Mouse (Mus musculus) layer of hippocampus, adult 2 months (tissue): ENCODE results near the gene Gabarapl2. TPM values are rescaled to one million over a fixed set of nuclear protein-coding genes. Genes with fewer than 3 reads are reported as not detected.
"Not testable (repeated sequence)": the region's sequence is repeated elsewhere in the genome, so short reads cannot be mapped to it uniquely, and the experiment has no call there.

Experiments used
- DNase-seq, 2 experiments: peaks; one replicate each; pipeline ENCODE4 v3.0.0; 2022; ENCODE audit warnings: low spot score in 2 of 2
- H3K27ac ChIP-seq: fragments of 200-600 bp; 2 replicates; pipeline ENCODE4 v1.8.1; 2022
- H3K4me3 ChIP-seq: fragments of 200-600 bp; 2 replicates; pipeline ENCODE4 v1.8.1; 2022; ENCODE audit warnings: mild to moderate bottlenecking
- CTCF ChIP-seq: fragments of 200-600 bp; conservative IDR thresholded peaks from 2 replicates; pipeline ENCODE4 v1.8.1; 2022; ENCODE audit warnings: antibody characterized with exemption, mild to moderate bottlenecking, moderate library complexity
- total RNA-seq, 2 experiments: library from RNA; stranded (reverse); gene quantifications; 2 replicates each; pipeline ENCODE4 v1.2.3; 2021

Gabarapl2 gene
- total RNA-seq, 2 experiments from 2014 or later: 208 to 225 TPM

DNA sequence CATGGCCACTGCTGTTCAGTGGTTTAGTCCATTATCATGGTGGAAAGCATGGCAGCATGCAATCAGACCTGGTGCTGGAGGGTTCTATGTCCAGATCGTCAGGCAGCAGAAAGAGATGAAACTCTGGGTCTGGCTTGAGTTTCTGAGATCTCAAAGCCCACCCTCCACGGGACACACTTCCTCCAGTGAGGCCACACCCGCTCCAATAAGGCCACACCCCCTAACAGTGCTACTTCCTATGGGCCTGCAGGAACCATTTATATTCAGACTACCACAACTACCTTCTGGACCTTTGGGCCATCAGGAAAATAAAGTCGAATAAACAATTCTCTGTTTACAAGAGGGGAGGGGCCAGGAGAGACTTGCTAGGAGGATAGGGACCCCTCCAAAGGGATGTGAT is 19.5 kb upstream of the Gabarapl2 start:
- TF ChIP-seq CTCF: no peak
- H3K4me3 ChIP-seq: no peak overlapping the region
- no peak for DNase-seq
- H3K27ac ChIP-seq: no peak overlapping the region

DNA sequence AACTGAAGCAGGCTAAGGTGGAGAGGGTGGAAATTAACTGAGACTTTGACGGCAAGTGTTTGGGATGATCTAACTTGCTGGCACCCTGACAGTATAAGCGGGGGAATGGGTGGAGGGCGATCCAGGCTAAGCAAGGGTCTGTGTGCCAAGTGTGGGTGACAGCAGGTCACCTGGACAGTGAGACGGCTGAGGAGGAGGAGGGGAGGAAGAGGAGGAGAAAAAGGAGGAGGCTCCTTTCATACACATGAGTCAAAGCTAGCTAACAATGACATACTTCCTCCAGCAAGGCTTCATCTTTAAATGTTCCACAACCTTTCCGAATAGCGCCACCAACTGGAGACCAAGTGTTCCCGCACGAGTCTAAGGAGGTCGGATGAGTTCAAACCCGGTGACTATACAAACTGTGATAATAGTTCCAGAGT is 17.1 kb upstream of the Gabarapl2 start:
- TF ChIP-seq CTCF: peak; percentile 81
- H3K4me3 ChIP-seq: peak overlapping the region; percentile 50

DNA sequence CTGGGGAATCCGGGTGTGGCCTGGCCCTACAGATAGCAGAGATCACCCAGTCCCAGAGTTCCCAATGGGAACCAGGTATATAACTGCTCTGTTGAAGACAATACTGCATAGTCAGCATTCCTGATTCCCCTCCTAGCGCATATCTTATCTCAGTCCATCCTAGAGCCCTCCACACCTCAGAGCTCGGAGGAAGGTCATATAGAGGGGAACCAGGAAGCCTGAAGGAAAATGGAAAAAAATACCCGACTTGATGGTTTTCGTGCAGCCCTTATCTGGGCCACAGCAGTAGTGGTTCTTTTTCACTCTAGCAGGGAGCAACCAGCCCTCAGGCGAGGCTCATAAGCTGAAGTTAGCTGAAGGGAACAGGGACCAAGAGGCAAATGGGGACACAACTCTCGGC is 15.5 kb upstream of the Gabarapl2 start:
- Histone ChIP-seq H3K27ac (no peak overlapping the region), H3K4me3 (no peak overlapping the region)
- DNase-seq: no peak
- no peak for TF ChIP-seq CTCF

More for the DNA sequence above, 17.1 kb upstream of the Gabarapl2 start:
- H3K27ac ChIP-seq: 0 out of 2 replicates have a peak overlapping the region, but pooled peaks have one; percentile 16
- peak; percentile 60 to 63 for DNase-seq

DNA sequence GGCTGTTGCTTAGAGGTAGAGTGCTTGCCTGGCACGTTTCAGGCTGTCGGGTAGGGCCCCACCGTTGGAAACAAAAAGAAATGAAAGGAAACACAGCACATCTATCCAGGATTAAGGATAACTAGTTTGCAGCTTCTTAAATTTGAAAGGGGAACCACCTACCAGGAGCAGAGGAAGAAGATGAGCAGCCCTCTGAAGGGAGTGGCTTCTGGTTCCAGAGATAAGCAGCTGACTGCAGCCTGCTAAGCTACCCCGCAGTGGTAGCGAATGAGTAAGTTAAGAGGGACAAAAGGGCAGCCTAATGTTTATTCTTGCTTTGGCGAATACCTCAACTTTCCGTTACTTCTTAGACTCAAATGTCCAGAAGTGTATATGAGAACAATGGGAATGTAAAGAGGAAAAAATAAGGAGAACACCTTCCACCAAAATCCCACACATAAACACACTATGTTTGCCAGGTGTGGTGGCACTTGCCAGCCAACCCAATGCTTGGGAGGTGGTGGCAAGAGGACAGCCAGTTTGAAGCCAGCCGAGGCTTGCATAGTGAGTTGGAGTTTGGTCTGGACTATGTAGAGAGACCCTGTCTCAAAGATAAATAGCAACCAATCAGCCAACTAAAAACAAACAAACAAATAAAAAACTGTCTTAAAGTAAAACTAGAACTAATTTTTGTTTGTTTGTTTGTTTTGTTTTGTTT is 10.7 kb upstream of the Gabarapl2 start:
- no peak overlapping the region for H3K27ac ChIP-seq
- no peak overlapping the region for H3K4me3 ChIP-seq
- TF ChIP-seq CTCF: no peak
- DNase-seq: no peak

DNA sequence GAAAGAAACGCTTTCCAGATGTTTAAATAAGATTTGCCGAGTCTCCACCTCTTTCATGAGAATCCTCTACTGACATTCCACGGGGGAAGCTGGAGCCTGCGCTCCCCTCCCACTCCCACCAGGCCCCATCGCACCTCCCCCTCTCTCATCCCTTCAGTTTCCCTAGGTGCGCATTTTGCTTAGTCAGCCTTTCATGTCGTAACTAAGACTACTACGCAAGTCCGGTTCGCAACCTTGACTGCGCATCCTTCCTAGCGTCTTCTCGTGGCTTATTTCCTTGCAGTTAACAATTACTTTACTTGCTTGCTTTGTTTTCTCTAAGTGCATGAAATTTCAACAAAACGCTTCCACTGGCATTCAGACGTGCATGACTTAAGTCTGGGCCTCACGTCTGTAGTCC is 8.8 kb upstream of the Gabarapl2 start:
- H3K27ac ChIP-seq: no peak overlapping the region
- DNase-seq: no peak
- TF ChIP-seq CTCF: no peak
- no peak overlapping the region for H3K4me3 ChIP-seq

DNA sequence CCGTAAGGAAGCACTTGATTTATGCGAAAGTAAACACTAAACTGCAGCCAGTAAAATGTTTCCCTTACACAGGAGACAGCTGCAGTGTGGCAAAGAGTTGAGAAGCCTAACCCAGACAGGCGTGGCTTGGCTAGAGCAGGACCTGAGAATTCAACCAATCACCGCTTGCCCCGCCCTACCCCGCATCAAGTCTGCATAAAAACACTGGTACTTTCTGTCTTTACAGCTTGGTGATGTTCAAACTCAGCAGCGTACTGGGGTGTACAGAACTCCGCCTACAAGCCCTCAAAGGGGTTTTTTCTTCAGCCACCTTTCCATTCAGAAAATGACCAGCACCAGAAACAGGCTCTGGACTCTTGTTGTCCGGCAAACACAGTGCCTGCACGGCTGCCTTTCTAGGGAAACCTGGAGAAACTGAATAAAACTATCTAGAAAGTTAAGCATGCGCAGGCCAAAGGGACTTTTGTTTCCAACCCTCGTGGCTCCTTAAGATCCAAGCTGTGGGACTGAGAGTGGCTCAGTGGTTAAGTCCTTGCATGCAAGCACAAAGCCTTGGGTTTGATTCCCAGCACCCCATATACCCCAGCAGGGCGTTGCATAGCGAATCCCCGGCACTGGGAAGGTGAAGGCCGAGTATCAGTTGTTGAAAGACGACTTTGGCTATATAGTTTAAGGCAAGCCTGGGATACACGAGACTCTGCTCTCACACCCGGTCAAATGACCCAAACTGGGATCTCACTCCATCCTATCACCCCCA is 7.7 kb upstream of the Gabarapl2 start:
- H3K27ac ChIP-seq: peak overlapping the region; percentile 93
- H3K4me3 ChIP-seq: peak overlapping the region; percentile 91
- peak in 1 of 2 experiments; percentile 13 for DNase-seq
- TF ChIP-seq CTCF: no peak

DNA sequence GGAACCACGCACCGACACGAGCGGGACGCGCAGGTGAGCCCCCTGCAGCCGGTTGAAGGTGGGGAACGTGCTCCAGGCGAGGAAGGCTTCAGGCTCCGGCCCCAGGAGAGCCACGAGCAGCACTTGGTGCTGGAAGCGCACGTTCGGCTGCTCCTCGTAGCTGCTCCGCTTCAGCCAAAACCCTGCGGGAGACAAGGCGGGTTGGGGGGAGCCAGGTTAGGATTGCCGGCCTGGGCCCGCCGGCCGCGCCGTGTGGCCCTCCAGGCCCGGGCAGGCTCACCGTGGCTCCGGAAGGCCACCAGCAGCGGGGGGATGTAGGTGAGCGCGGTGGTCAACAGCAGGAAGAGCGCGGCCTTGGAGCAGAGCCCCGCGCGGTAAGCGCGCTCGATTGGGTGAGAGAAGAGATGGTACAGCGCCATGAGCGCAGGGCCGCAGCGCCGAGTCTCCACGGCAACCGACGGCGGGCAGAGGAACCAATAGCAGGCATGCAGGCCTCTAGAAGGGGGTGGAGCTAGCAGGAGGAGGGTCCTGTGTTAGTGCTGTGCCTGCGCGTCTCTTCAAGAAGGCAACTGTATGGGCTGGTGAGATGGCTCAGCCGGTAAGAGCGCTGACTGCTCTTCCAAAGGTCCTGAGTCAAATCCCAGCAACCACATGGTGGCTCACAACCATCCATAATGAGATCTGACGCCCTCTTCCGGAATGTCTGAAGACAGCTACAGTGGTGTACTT is 7.0 kb upstream of the Gabarapl2 start, which contains the start of gene Tmem231:
TSS of gene Tmem231 (minus strand) at position 534 of the 729 bp plus-strand sequence.
- peak within 1 kb of the TSS; percentile 93 for H3K27ac ChIP-seq
- peak; percentile 86 to 94 for DNase-seq
- peak; percentile 53 for TF ChIP-seq CTCF
- peak within 1 kb of the TSS; percentile 91 for H3K4me3 ChIP-seq

DNA sequence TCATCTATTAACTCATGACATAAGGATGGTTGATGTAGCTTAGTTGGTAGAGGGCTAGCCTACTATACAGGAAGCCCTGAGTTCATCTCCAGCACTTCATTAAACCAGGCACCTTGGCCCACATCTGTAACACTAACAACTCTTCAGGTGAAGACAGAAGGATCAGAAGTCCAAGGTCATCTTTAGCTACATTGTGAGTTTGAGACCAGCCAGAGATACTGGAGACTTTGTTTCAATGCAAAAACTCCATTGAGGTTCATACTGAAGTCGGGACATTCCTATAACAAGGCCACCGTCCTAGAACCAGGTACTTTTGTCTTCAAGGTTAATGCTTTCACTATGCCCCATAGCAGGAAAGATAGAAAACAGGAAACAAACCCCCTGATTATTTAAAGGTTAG is 6.3 kb upstream of the Gabarapl2 start:
- peak overlapping the region; percentile 91; the same call in 1 of the 2 replicates for H3K4me3 ChIP-seq

DNA sequence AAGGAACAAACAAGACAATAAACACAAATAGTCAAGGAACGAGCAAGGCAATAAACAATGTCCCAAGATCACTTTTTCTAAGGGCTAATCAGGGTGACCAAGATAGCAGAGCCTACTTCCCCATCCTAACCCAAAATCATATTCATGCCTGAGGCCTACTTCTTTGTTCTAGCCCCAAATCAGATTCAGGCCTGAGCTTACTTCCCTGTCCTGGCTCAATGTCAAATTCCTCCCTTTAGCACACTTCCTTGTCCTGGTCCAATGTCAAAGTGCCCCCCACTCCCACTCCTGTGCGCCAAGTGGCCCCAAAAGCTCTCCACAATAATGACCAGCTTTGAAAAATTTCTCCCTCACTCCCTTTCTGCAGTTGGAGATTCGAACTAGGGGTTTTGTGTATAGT is 3.3 kb upstream of the Gabarapl2 start:
- no peak overlapping the region for H3K27ac ChIP-seq
- TF ChIP-seq CTCF: no peak
- H3K4me3 ChIP-seq: no peak overlapping the region
- DNase-seq: no peak

More for the DNA sequence above, 6.3 kb upstream of the Gabarapl2 start:
- peak overlapping the region; percentile 93; the same call in 1 of the 2 replicates for H3K27ac ChIP-seq
- no peak for TF ChIP-seq CTCF
- no peak for DNase-seq

DNA sequence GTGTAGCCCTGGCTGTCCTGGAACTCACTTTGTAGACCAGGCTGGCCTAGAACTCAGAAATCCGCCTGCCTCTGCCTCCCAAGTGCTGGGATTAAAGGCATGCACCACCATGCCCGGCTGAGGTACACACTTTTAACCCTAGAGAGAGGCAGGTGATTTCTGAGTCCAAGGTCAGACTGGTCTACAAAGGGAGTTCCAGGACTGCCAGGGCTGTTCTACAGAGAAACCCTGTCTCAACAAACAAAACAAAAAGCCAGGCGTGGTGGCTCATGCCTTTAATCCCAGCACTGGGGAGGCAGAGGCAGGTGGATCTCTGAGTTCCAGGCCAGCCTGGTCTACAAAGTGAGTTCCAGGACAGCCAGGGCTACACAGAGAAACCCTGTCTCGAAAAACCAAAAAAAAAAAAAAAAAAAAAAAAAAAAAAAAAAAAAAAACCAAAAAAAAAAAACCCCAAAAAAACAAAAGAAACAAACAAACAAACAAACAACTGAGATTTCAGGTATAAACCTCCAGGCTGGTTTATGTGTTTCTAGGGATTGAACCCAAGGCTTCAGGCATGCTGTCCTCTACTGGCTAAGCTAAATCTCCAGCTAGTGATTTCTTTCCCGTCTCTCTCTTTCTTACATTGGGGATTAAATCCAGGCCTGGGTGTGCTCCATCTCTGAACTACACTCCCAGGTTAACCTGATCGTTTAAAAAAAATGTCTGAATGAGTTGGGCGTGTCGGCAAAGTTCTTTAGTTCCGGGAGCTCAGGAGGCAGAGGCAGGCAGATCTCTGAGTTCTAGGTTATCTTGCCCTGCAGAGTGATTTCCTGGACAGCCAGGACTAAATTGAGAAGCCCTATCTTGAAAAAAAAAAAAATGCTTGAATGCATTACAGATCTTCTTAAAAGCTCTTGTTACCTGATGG is 2.2 kb upstream of the Gabarapl2 start:
- not testable (repeated sequence) for H3K27ac ChIP-seq, H3K4me3 ChIP-seq, DNase-seq

DNA sequence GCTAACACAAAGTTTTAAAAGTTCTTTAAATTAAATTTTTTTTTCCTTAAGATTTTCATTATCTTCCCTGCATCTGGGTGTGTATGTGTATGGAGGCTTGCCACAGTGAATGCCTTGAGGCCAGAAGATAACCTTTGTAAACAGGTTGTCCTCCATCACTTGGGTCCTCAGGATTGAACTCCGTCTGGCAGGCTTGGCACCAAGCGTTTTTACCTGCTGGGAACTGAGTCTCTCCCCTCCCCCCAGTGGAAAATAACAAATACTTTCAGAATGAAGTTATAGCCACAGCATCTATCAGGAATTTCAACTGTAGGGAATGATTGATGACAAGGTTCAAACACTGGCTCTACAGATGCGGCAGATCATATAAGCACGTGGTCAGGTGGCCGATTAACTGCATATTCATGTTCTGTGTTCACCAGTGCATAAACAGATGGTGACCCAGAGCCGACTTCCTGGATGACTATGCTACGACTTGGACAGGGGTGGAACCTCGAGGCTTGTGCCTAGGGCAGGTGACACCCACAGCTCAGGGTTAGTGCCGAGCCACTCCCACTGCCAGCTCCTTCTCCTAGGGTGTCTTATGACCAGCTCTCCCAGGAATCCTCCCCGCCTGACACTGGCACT is 874 bp upstream of the Gabarapl2 start:
- H3K4me3 ChIP-seq: peak overlapping the region; percentile 91
- no peak for DNase-seq
- no peak for TF ChIP-seq CTCF
- peak overlapping the region; percentile 92 for H3K27ac ChIP-seq

DNA sequence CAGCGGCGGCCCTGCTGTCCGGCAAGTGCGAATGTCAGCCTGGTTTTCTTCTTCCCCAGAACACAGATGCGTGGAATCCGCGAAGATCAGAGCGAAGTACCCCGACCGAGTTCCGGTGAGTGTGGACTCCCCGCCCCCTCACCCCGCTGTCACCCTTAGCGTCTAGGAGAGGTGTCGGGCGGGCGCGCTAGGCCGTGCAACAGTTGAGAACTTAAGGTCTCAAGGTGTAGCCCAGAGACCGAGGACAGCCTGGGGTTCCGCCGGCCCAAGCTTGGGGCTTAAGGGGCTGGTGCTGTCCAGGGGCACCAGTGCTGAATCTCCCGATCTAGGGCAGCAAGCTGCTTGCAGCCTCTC is 575 bp downstream of the Gabarapl2 start:
- TF ChIP-seq CTCF: no peak
- peak overlapping the region; percentile 91 for H3K4me3 ChIP-seq
- peak; percentile 18 to 39 for DNase-seq

More for the DNA sequence above, 575 bp downstream of the Gabarapl2 start:
- H3K27ac ChIP-seq: peak overlapping the region; percentile 92
